Mouse (Mus musculus): ENCODE measurements around the gene Ngdn. TPM values are rescaled to one million over a fixed set of nuclear protein-coding genes. Genes with fewer than 3 reads are reported as not detected.

The Ngdn gene
- 2.6 TPM for polyA plus RNA-seq (2014; fragmentation: Illumina TruSeq; extraction: RNeasy Lipid Tissue Mini Kit (QIAGEN cat#74804); ENCODE audit: low read depth, low replicate concordance)

GRCm38 (mm10) chr14:55014991-55015766 is at the start of gene Ngdn:
TSS of gene Ngdn (plus strand) at chr14:55015454.

GRCm38 (mm10) chr14:54966320-54966977 is 48.8 kb upstream of the Ngdn start, which contains the start of gene Myh6:
TSS of gene Myh6 (minus strand) at chr14:54966927.

GRCm38 (mm10) chr14:54976633-54977032 is 38.6 kb upstream of the Ngdn start, which contains the start of gene Gm17428:
TSS of gene Gm17428 (plus strand) at chr14:54976933.

GRCm38 (mm10) chr14:54994136-54994868 is 21.0 kb upstream of the Ngdn start, which contains the start of gene Myh7:
TSS of gene Myh7 (minus strand) at chr14:54994626.

Other genes starting within 250 kb of the Ngdn start
- gene Slc7a8, start 233.5 kb upstream of the Ngdn start, polyA plus RNA-seq (2014; fragmentation: Illumina TruSeq; extraction: RNeasy Lipid Tissue Mini Kit (QIAGEN cat#74804); ENCODE audit: low read depth, low replicate concordance), result 51.3 TPM
- 2.4 TPM for gene Rnf212b, start 201.3 kb upstream of the Ngdn start, polyA plus RNA-seq (2014; fragmentation: Illumina TruSeq; extraction: RNeasy Lipid Tissue Mini Kit (QIAGEN cat#74804); ENCODE audit: low read depth, low replicate concordance)
- gene Homez, start 144.5 kb upstream of the Ngdn start, polyA plus RNA-seq (2014; fragmentation: Illumina TruSeq; extraction: RNeasy Lipid Tissue Mini Kit (QIAGEN cat#74804); ENCODE audit: low read depth, low replicate concordance), result 14.8 TPM
- 11.4 TPM for gene Ppp1r3e, start 137.9 kb upstream of the Ngdn start, polyA plus RNA-seq (2014; fragmentation: Illumina TruSeq; extraction: RNeasy Lipid Tissue Mini Kit (QIAGEN cat#74804); ENCODE audit: low read depth, low replicate concordance)
- gene Bcl2l2, start 132.1 kb upstream of the Ngdn start, polyA plus RNA-seq (2014; fragmentation: Illumina TruSeq; extraction: RNeasy Lipid Tissue Mini Kit (QIAGEN cat#74804); ENCODE audit: low read depth, low replicate concordance), result 15.8 TPM
- gene Gm20521, start 132.0 kb upstream of the Ngdn start, polyA plus RNA-seq (2014; fragmentation: Illumina TruSeq; extraction: RNeasy Lipid Tissue Mini Kit (QIAGEN cat#74804); ENCODE audit: low read depth, low replicate concordance), result not detected
- gene Pabpn1, start 123.0 kb upstream of the Ngdn start, polyA plus RNA-seq (2014; fragmentation: Illumina TruSeq; extraction: RNeasy Lipid Tissue Mini Kit (QIAGEN cat#74804); ENCODE audit: low read depth, low replicate concordance), result 28.3 TPM
- gene Slc22a17, start 102.3 kb upstream of the Ngdn start, polyA plus RNA-seq (2014; fragmentation: Illumina TruSeq; extraction: RNeasy Lipid Tissue Mini Kit (QIAGEN cat#74804); ENCODE audit: low read depth, low replicate concordance), result 0.40 TPM
- not detected for gene Efs, start 89.3 kb upstream of the Ngdn start, polyA plus RNA-seq (2014; fragmentation: Illumina TruSeq; extraction: RNeasy Lipid Tissue Mini Kit (QIAGEN cat#74804); ENCODE audit: low read depth, low replicate concordance)
- gene Il25, start 82.8 kb upstream of the Ngdn start, polyA plus RNA-seq (2014; fragmentation: Illumina TruSeq; extraction: RNeasy Lipid Tissue Mini Kit (QIAGEN cat#74804); ENCODE audit: low read depth, low replicate concordance), result not detected
- gene Cmtm5, start 79.2 kb upstream of the Ngdn start, polyA plus RNA-seq (2014; fragmentation: Illumina TruSeq; extraction: RNeasy Lipid Tissue Mini Kit (QIAGEN cat#74804); ENCODE audit: low read depth, low replicate concordance), result not detected
- gene Myh6, start 48.5 kb upstream of the Ngdn start, polyA plus RNA-seq (2014; fragmentation: Illumina TruSeq; extraction: RNeasy Lipid Tissue Mini Kit (QIAGEN cat#74804); ENCODE audit: low read depth, low replicate concordance), result not detected
- gene Gm17428, start 38.5 kb upstream of the Ngdn start, polyA plus RNA-seq (2014; fragmentation: Illumina TruSeq; extraction: RNeasy Lipid Tissue Mini Kit (QIAGEN cat#74804); ENCODE audit: low read depth, low replicate concordance), result not detected
- not detected for gene Myh7, start 20.8 kb upstream of the Ngdn start, polyA plus RNA-seq (2014; fragmentation: Illumina TruSeq; extraction: RNeasy Lipid Tissue Mini Kit (QIAGEN cat#74804); ENCODE audit: low read depth, low replicate concordance)
- gene Zfhx2, start 76.9 kb downstream of the Ngdn start, polyA plus RNA-seq (2014; fragmentation: Illumina TruSeq; extraction: RNeasy Lipid Tissue Mini Kit (QIAGEN cat#74804); ENCODE audit: low read depth, low replicate concordance), result 0.36 TPM
- 9.5 TPM for gene Thtpa, start 79.3 kb downstream of the Ngdn start, polyA plus RNA-seq (2014; fragmentation: Illumina TruSeq; extraction: RNeasy Lipid Tissue Mini Kit (QIAGEN cat#74804); ENCODE audit: low read depth, low replicate concordance)
- 3.4 TPM for gene Ap1g2, start 91.1 kb downstream of the Ngdn start, polyA plus RNA-seq (2014; fragmentation: Illumina TruSeq; extraction: RNeasy Lipid Tissue Mini Kit (QIAGEN cat#74804); ENCODE audit: low read depth, low replicate concordance)
- not detected for gene Jph4, start 101.5 kb downstream of the Ngdn start, polyA plus RNA-seq (2014; fragmentation: Illumina TruSeq; extraction: RNeasy Lipid Tissue Mini Kit (QIAGEN cat#74804); ENCODE audit: low read depth, low replicate concordance)
- not detected for gene Dhrs2, start 206.6 kb downstream of the Ngdn start, polyA plus RNA-seq (2014; fragmentation: Illumina TruSeq; extraction: RNeasy Lipid Tissue Mini Kit (QIAGEN cat#74804); ENCODE audit: low read depth, low replicate concordance)

Measured in kidney, adult 10 weeks (tissue).